Mouse (Mus musculus) kidney, adult 2 months (tissue): ENCODE results near the gene Tom1l1.

Experiments
- CTCF ChIP-seq: fragments of 200-500 bp; conservative IDR thresholded peaks from 2 replicates; pipeline ENCODE4 v1.5.1; 2011; ENCODE audit warnings: low read depth, mild to moderate bottlenecking, control low read depth, low read length, moderate library complexity, mixed read lengths; ENCODE audit not compliant: insufficient read depth, insufficient read length
- POLR2A ChIP-seq: fragments of 200-500 bp; IDR thresholded peaks from one replicate; pipeline ENCODE4 v1.6.1; 2011; ENCODE audit warnings: low read depth, low read length, control low read depth

DNA sequence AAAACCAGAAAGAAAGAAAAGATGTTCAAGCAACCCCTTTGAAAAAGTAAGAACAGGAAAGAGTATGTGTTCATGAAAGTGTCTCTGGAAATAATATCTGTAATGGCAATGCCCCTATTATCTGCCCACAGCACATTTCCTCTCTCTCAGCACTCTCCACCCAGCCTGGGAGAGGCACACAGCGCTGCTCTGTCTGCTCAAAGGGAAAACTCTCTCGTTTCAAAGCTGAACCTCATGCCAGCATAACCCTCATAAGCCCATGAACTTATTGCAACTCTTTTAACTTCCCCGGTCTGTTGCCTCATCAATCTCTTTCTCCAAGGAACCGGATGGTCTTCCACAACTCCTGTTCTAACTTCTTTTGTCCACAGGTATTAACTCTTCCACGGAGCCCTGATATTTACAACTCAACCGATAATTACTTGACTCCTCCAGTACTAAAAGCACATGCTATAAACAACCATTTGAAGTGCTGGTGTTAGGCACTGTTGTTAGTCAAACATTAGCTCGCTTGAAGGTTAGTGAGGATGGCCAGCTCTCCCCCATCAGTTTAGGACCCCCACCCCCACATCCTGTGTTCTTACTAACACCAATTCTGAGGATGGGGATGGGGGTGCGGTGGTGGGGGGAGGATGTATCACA is 23.7 kb downstream of the Tom1l1 start:
- TF ChIP-seq CTCF: no peak
- no peak for TF ChIP-seq POLR2A
